Mouse (Mus musculus) liver, embryonic 16.5 days (tissue): ENCODE data around the gene Wdr5b. TPM values are rescaled to one million over a fixed set of nuclear protein-coding genes. Genes with fewer than 3 reads are reported as not detected.

ENCODE experiments used
- ATAC-seq: fragments of 200-750 bp; cut with Nextera tagmentation; 2 replicates; pipeline ENCODE4 v1.8.0; 2017; ENCODE audit warnings: low read depth, mild to moderate bottlenecking, moderate number of reproducible peaks, moderate library complexity
- H3K27ac ChIP-seq: fragments of 300-500 bp; sonication (generic); 2 replicates; pipeline ENCODE4 v1.5.1; 2014; ENCODE audit warnings: mild to moderate bottlenecking, low read length
- H3K27me3 ChIP-seq: fragments of 300-500 bp; sonication (generic); 2 replicates; pipeline ENCODE4 v1.6.1; 2014; ENCODE audit warnings: low read depth, low read length, mixed read lengths; ENCODE audit not compliant: control insufficient read depth, insufficient read depth
- H3K36me3 ChIP-seq: fragments of 300-500 bp; sonication (generic); 2 replicates; pipeline ENCODE4 v1.6.1; 2014; ENCODE audit warnings: mild to moderate bottlenecking; ENCODE audit not compliant: control insufficient read depth, insufficient read depth
- H3K4me1 ChIP-seq: fragments of 300-500 bp; sonication (generic); 2 replicates; pipeline ENCODE4 v1.6.1; 2014; ENCODE audit warnings: low read depth, low read length, mixed read lengths; ENCODE audit not compliant: control insufficient read depth
- H3K4me2 ChIP-seq: fragments of 300-500 bp; sonication (generic); 2 replicates; pipeline ENCODE4 v1.6.1; 2014; ENCODE audit warnings: low read depth, low read length, mixed read lengths
- H3K4me3 ChIP-seq: fragments of 300-500 bp; sonication (generic); 2 replicates; pipeline ENCODE4 v1.5.1; 2014; ENCODE audit warnings: low read depth, mild to moderate bottlenecking, low read length
- H3K9ac ChIP-seq: fragments of 300-500 bp; sonication (generic); 2 replicates; pipeline ENCODE4 v1.6.1; 2014; ENCODE audit warnings: low read depth, low read length
- H3K9me3 ChIP-seq: fragments of 300-500 bp; sonication (generic); replicated peaks from 2 replicates; pipeline ENCODE4 v1.6.1; 2016; ENCODE audit warnings: low read length; ENCODE audit not compliant: control insufficient read depth
- WGBS: fragments of 180-500 bp; shearing (Covaris S2); extraction: QIAGEN DNeasy Blood & Tissue Kit; methylation state at CpG from one replicate; pipeline ENCODE4 v1.1.7; 2014; ENCODE audit not compliant: insufficient replicate concordance; 5-methylcytosine and 5-hydroxymethylcytosine counted together
- polyA plus RNA-seq: library from polyadenylated mRNA; unstranded; fragments of >200 nt; fragmentation: Nextera tagmentation; extraction: Ambion mirVana; gene quantifications from 2 replicates; pipeline ENCODE4 v1.2.1, GENCODE M21; 2015

Gene Wdr5b
- polyA plus RNA-seq, 1 experiment from 2014 or later = 2.1 TPM

GRCm38 (mm10) chr16:36064904-36065303 lies 23.9 kb downstream of the Wdr5b start:
- Histone ChIP-seq H3K27ac (no peak overlapping the region), H3K9me3 (no peaks in the 10 kb centered on the region), H3K4me2 (no peak overlapping the region), H3K36me3 (no peaks in the 10 kb centered on the region), H3K27me3 (no peaks in the 10 kb centered on the region), H3K9ac (no peak overlapping the region), H3K4me3 (no peak overlapping the region), H3K4me1 (peaks cover 30% of the 10 kb centered on the region)
- ATAC-seq = no peak
- 79% methylated on average over 5 of the region's 5 CpGs for WGBS

GRCm38 (mm10) chr16:36067694-36068093 lies 26.7 kb downstream of the Wdr5b start:
- WGBS = 39% methylated on average over 2 of the region's 2 CpGs
- Histone ChIP-seq H3K4me2 (no peak overlapping the region), H3K9me3 (no peaks in the 10 kb centered on the region), H3K27me3 (no peaks in the 10 kb centered on the region), H3K9ac (no peak overlapping the region), H3K4me1 (peaks cover 28% of the 10 kb centered on the region), H3K4me3 (no peak overlapping the region), H3K36me3 (no peaks in the 10 kb centered on the region), H3K27ac (peak overlapping the region; percentile 6; the same call in 1 of the 2 replicates)
- ATAC-seq = no peak

- H3K27me3 ChIP-seq = no peaks in the 10 kb centered on the region
- WGBS = 75% methylated on average over 3 of the region's 3 CpGs
- peaks cover 25% of the 10 kb centered on the region for H3K4me1 ChIP-seq
- no peak overlapping the region for H3K27ac ChIP-seq
- no peak overlapping the region for H3K9ac ChIP-seq
- no peak overlapping the region for H3K4me2 ChIP-seq
- H3K9me3 ChIP-seq = no peaks in the 10 kb centered on the region
- no peaks in the 10 kb centered on the region for H3K36me3 ChIP-seq
- no peak overlapping the region for H3K4me3 ChIP-seq
- no peak for ATAC-seq
Measured at GRCm38 (mm10) chr16:36068356-36068755, 27.4 kb downstream of the Wdr5b start.

GRCm38 (mm10) chr16:36069819-36070575 lies 29.0 kb downstream of the Wdr5b start:
- Histone ChIP-seq H3K9ac (peak overlapping the region; percentile 95), H3K27me3 (no peaks in the 10 kb centered on the region), H3K27ac (no peak overlapping the region), H3K36me3 (no peaks in the 10 kb centered on the region), H3K9me3 (no peaks in the 10 kb centered on the region), H3K4me3 (peak overlapping the region; percentile 95), H3K4me2 (peak overlapping the region; percentile 92), H3K4me1 (peaks cover 25% of the 10 kb centered on the region)
- no peak for ATAC-seq
- 47% methylated on average over 9 of the region's 9 CpGs for WGBS

DNA sequence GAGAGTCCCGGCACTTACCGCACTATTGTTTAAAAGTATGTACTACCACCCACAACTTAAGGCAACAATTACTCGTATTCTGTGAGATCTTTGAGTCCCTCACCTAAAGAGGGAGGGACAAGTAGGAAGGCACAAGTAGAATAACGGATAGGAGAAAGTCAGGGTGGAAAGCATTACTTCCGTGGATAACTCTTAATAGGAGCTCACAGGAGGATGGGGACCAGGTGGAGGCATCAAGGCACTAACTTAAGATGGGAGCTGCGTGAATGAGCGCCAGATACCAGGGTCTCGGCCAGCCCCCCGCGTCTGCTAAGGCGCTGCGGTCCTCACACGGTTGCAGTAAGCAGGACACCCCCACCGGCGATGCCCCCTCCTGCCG lies 30.1 kb downstream of the Wdr5b start:
- Histone ChIP-seq H3K4me3 (peak overlapping the region; percentile 95), H3K27me3 (no peaks in the 10 kb centered on the region), H3K4me2 (peak overlapping the region; percentile 92), H3K4me1 (peaks cover 25% of the 10 kb centered on the region), H3K27ac (peak overlapping the region; percentile 98), H3K9me3 (no peaks in the 10 kb centered on the region), H3K9ac (peak overlapping the region; percentile 95), H3K36me3 (no peaks in the 10 kb centered on the region)
- under 1% methylated on average over 16 of the region's 16 CpGs for WGBS
- peak; percentile 4 for ATAC-seq

DNA sequence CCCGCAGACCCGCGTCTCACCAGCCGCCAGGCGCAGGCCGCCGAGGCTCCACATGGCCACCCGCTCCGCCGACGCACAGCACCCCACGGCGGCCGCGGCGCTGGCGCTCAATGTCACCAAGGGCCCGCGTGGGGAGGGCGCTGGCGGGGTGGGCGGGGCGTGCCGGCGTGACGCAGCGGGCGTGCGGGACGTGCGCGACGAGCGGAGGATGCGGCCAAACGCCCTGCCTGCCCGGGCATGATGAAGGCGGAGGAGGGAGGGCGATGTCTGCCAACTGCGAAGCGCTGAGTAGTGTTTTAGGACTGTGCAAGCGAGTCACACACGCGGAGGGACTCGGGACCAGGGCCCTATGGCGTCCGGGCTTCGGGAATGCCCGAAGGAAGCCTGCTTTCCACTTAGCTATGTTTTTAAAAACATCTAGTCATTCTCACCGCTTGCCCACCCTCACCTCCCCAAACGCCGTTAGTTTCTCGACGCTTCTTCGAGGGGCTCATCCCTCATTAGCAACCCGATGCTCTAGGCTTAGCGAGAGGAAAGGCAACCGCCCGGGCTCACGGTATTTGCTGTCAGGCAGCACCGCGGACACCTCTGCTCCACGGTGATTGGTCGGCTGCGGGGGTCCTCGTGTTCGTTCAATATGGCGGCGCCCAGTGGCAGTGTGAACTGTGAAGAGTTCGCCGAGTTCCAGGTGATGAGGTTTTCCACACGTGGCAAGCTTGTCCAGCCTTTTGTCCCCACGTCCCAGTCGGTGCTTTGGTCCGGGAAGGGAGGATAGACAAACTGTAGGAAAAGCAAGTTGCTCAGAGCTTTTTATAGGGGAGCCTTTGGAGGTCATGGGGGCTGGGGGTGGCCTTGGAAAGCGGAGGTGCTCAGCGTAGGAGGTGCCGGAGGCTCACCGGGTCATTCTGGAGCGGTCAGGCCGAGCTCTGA lies 30.7 kb downstream of the Wdr5b start, which contains the start of the genes Fam162a and Ccdc58:
Gene Fam162a (minus strand): TSS at position 145 of the 930 bp plus-strand sequence.
Gene Ccdc58 (plus strand): TSS at position 236 of the 930 bp plus-strand sequence.
- peak; percentile 94 for ATAC-seq
- H3K27me3 ChIP-seq = no peaks in the 10 kb centered on the region
- peak within 1 kb of the TSS; percentile 95 for H3K4me3 ChIP-seq
- no peaks in the 10 kb centered on the region for H3K9me3 ChIP-seq
- under 1% methylated on average over 80 of the region's 81 CpGs for WGBS
- H3K27ac ChIP-seq = peak within 1 kb of the TSS; percentile 98
- H3K4me1 ChIP-seq = peaks cover 25% of the 10 kb centered on the region
- H3K4me2 ChIP-seq = peak within 1 kb of the TSS; percentile 92
- H3K9ac ChIP-seq = peak within 1 kb of the TSS; percentile 95
- no peaks in the 10 kb centered on the region for H3K36me3 ChIP-seq

GRCm38 (mm10) chr16:36072410-36073011 lies 31.5 kb downstream of the Wdr5b start:
- Histone ChIP-seq H3K27ac (peak overlapping the region; percentile 98), H3K27me3 (no peaks in the 10 kb centered on the region), H3K9me3 (no peaks in the 10 kb centered on the region), H3K4me2 (peak overlapping the region; percentile 92), H3K9ac (peak overlapping the region; percentile 95), H3K4me1 (peaks cover 23% of the 10 kb centered on the region), H3K4me3 (peak overlapping the region; percentile 95), H3K36me3 (no peaks in the 10 kb centered on the region)
- WGBS = 22% methylated on average over 8 of the region's 8 CpGs
- ATAC-seq = no peak

- Histone ChIP-seq H3K36me3 (no peaks in the 10 kb centered on the region), H3K4me2 (no peak overlapping the region), H3K27me3 (no peaks in the 10 kb centered on the region), H3K4me1 (peaks cover 4% of the 10 kb centered on the region; the same call in 1 of the 2 replicates), H3K9me3 (no peaks in the 10 kb centered on the region), H3K4me3 (no peak overlapping the region), H3K9ac (no peak overlapping the region), H3K27ac (no peak overlapping the region)
- ATAC-seq = no peak
- WGBS = 84% methylated on average over 3 of the region's 3 CpGs
Measured at GRCm38 (mm10) chr16:36074772-36075171, 33.8 kb downstream of the Wdr5b start.
